Mouse (Mus musculus) cortical plate, adult 2 months (tissue): ENCODE measurements around the gene Casp7.

Experiments used
- CTCF ChIP-seq: fragments of 200-500 bp; IDR thresholded peaks from 2 replicates; pipeline ENCODE4 v1.5.1; 2011; ENCODE audit warnings: mild to moderate bottlenecking, control low read depth, low read length; ENCODE audit not compliant: insufficient read depth; ENCODE audit errors: extremely low read depth
- POLR2A ChIP-seq: fragments of 200-500 bp; IDR thresholded peaks from 2 replicates; pipeline ENCODE4 v1.6.1; 2011; ENCODE audit warnings: mild to moderate bottlenecking, low read length, control low read depth; ENCODE audit not compliant: insufficient read depth; ENCODE audit errors: extremely low read depth

GRCm38 (mm10) chr19:56419452-56419851, 22.5 kb downstream of the Casp7 start:
- TF ChIP-seq CTCF = no peak
- no peak for TF ChIP-seq POLR2A
